Mouse (Mus musculus): ENCODE measurements around the gene Tax1bp3. TPM values are rescaled to one million over a fixed set of nuclear protein-coding genes. Genes with fewer than 3 reads are reported as not detected.

The Tax1bp3 gene
- polyA plus RNA-seq (2012; rRNA removed) = 86.5 and 104 TPM in 2 replicates

- peak within 1 kb of the TSS; percentile 100 for H3K4me3 ChIP-seq (ENCODE audit: insufficient read depth, low read depth, low read length)
- DNase-seq = peak; percentile 98
- no peaks in the 10 kb centered on the region for H3K36me3 ChIP-seq (ENCODE audit: control insufficient read depth, insufficient read depth, low read length)
- TF ChIP-seq CTCF (conservative IDR thresholded peaks at IDR 0.05; ENCODE audit: insufficient read depth, insufficient read length, low read depth, low read length) (no peak), POLR2A (IDR thresholded peaks at IDR 0.05; ENCODE audit: low read depth, low read length) (peak; percentile 71)
- peaks cover 23% of the 10 kb centered on the region for H3K4me1 ChIP-seq (ENCODE audit: control insufficient read depth, insufficient read depth, low read length)
- no peaks in the 10 kb centered on the region for H3K27me3 ChIP-seq (replicated peaks; ENCODE audit: control insufficient read depth, insufficient read depth, low read length)
- H3K27ac ChIP-seq (ENCODE audit: insufficient read depth, low read depth, low read length) = peak within 1 kb of the TSS; percentile 99
- under 1% methylated on average over 81 of the region's 81 CpGs for WGBS
Measured at GRCm38 (mm10) chr11:73176608-73177508, at the start of gene Tax1bp3, which contains the start of gene Emc6. Gene Tax1bp3, plus strand, starts transcription at chr11:73177083. Gene Emc6, minus strand, starts transcription at chr11:73177037.

GRCm38 (mm10) chr11:73131020-73131419 lies 45.9 kb upstream of the Tax1bp3 start:
- DNase-seq = peak; percentile 66
- TF ChIP-seq CTCF (conservative IDR thresholded peaks at IDR 0.05; ENCODE audit: insufficient read depth, insufficient read length, low read depth, low read length) (peak; percentile 74), POLR2A (IDR thresholded peaks at IDR 0.05; ENCODE audit: low read depth, low read length) (no peak)
- H3K27ac ChIP-seq (ENCODE audit: insufficient read depth, low read depth, low read length) = no peak overlapping the region
- H3K27me3 ChIP-seq (replicated peaks; ENCODE audit: control insufficient read depth, insufficient read depth, low read length) = no peaks in the 10 kb centered on the region
- no peaks in the 10 kb centered on the region; the same call in 1 of the 2 replicates for H3K4me1 ChIP-seq (ENCODE audit: control insufficient read depth, insufficient read depth, low read length)
- H3K4me3 ChIP-seq (ENCODE audit: insufficient read depth, low read depth, low read length) = no peak overlapping the region
- WGBS = 47% methylated on average over 7 of the region's 7 CpGs
- no peaks in the 10 kb centered on the region for H3K36me3 ChIP-seq (ENCODE audit: control insufficient read depth, insufficient read depth, low read length)

GRCm38 (mm10) chr11:73132999-73133398 lies 43.9 kb upstream of the Tax1bp3 start:
- no peaks in the 10 kb centered on the region for H3K36me3 ChIP-seq (ENCODE audit: control insufficient read depth, insufficient read depth, low read length)
- peaks cover 3% of the 10 kb centered on the region; the same call in 1 of the 2 replicates for H3K4me1 ChIP-seq (ENCODE audit: control insufficient read depth, insufficient read depth, low read length)
- 91% methylated on average over 6 of the region's 6 CpGs for WGBS
- TF ChIP-seq POLR2A (IDR thresholded peaks at IDR 0.05; ENCODE audit: low read depth, low read length) = no peak
- no peak for TF ChIP-seq CTCF (conservative IDR thresholded peaks at IDR 0.05; ENCODE audit: insufficient read depth, insufficient read length, low read depth, low read length)
- H3K27me3 ChIP-seq (replicated peaks; ENCODE audit: control insufficient read depth, insufficient read depth, low read length) = no peaks in the 10 kb centered on the region
- no peak overlapping the region for H3K4me3 ChIP-seq (ENCODE audit: insufficient read depth, low read depth, low read length)
- no peak overlapping the region for H3K27ac ChIP-seq (ENCODE audit: insufficient read depth, low read depth, low read length)
- no peak for DNase-seq

GRCm38 (mm10) chr11:73134222-73134621 lies 42.7 kb upstream of the Tax1bp3 start:
- no peak overlapping the region for H3K4me3 ChIP-seq (ENCODE audit: insufficient read depth, low read depth, low read length)
- TF ChIP-seq CTCF (conservative IDR thresholded peaks at IDR 0.05; ENCODE audit: insufficient read depth, insufficient read length, low read depth, low read length) (no peak), POLR2A (IDR thresholded peaks at IDR 0.05; ENCODE audit: low read depth, low read length) (no peak)
- peaks cover 3% of the 10 kb centered on the region; the same call in 1 of the 2 replicates for H3K4me1 ChIP-seq (ENCODE audit: control insufficient read depth, insufficient read depth, low read length)
- no peaks in the 10 kb centered on the region for H3K36me3 ChIP-seq (ENCODE audit: control insufficient read depth, insufficient read depth, low read length)
- no peak overlapping the region for H3K27ac ChIP-seq (ENCODE audit: insufficient read depth, low read depth, low read length)
- no peaks in the 10 kb centered on the region for H3K27me3 ChIP-seq (replicated peaks; ENCODE audit: control insufficient read depth, insufficient read depth, low read length)
- WGBS = 73% methylated on average over 5 of the region's 5 CpGs
- no peak for DNase-seq

GRCm38 (mm10) chr11:73136587-73136986 lies 40.3 kb upstream of the Tax1bp3 start:
- TF ChIP-seq CTCF (conservative IDR thresholded peaks at IDR 0.05; ENCODE audit: insufficient read depth, insufficient read length, low read depth, low read length) = no peak
- no peak for TF ChIP-seq POLR2A (IDR thresholded peaks at IDR 0.05; ENCODE audit: low read depth, low read length)
- 55% methylated on average over 6 of the region's 6 CpGs for whole genome bisulfite sequencing

GRCm38 (mm10) chr11:73137116-73137515 lies 39.8 kb upstream of the Tax1bp3 start:
- 7% methylated on average over 11 of the region's 11 CpGs for WGBS
- Histone ChIP-seq H3K36me3 (ENCODE audit: control insufficient read depth, insufficient read depth, low read length) (no peaks in the 10 kb centered on the region), H3K4me3 (ENCODE audit: insufficient read depth, low read depth, low read length) (peak overlapping the region; percentile 64), H3K4me1 (ENCODE audit: control insufficient read depth, insufficient read depth, low read length) (0 out of 2 replicates have a peak, but pooled peaks cover 3% of the 10 kb centered on the region), H3K27me3 (replicated peaks; ENCODE audit: control insufficient read depth, insufficient read depth, low read length) (no peaks in the 10 kb centered on the region), H3K27ac (ENCODE audit: insufficient read depth, low read depth, low read length) (no peak overlapping the region)
- TF ChIP-seq POLR2A (IDR thresholded peaks at IDR 0.05; ENCODE audit: low read depth, low read length) = no peak
- peak; percentile 23 for DNase-seq

More at GRCm38 (mm10) chr11:73136587-73136986, 40.3 kb upstream of the Tax1bp3 start:
- no peak for DNase-seq
- no peaks in the 10 kb centered on the region for H3K27me3 ChIP-seq (replicated peaks; ENCODE audit: control insufficient read depth, insufficient read depth, low read length)
- no peaks in the 10 kb centered on the region for H3K36me3 ChIP-seq (ENCODE audit: control insufficient read depth, insufficient read depth, low read length)
- H3K4me3 ChIP-seq (ENCODE audit: insufficient read depth, low read depth, low read length) = peak overlapping the region; percentile 64
- H3K27ac ChIP-seq (ENCODE audit: insufficient read depth, low read depth, low read length) = no peak overlapping the region
- 0 out of 2 replicates have a peak, but pooled peaks cover 3% of the 10 kb centered on the region for H3K4me1 ChIP-seq (ENCODE audit: control insufficient read depth, insufficient read depth, low read length)

Data from kidney, adult 2 months (tissue).